Mouse (Mus musculus): ENCODE results near the gene Ube4a.

GRCm38 (mm10) chr9:44920374-44921122, 44.9 kb downstream of the Ube4a start, which contains the start of gene Atp5l:
- peak; percentile 59 for TF ChIP-seq POLR2A (IDR thresholded peaks at IDR 0.05; ENCODE audit: insufficient read length, low read depth)
- no peak for TF ChIP-seq E2F4 (IDR thresholded peaks at IDR 0.05; ENCODE audit: insufficient read depth)
- TF ChIP-seq TCF12 (IDR thresholded peaks at IDR 0.05; ENCODE audit: insufficient read depth, poor library complexity, severe bottlenecking), result no peak
- no peak for TF ChIP-seq POLR2AphosphoS2 (IDR thresholded peaks at IDR 0.05; ENCODE audit: insufficient read length, low read depth)
- TF ChIP-seq MYOG (IDR thresholded peaks at IDR 0.05; ENCODE audit: control insufficient read depth in 1 of 3, insufficient read depth in 1 of 3, insufficient read length in 2 of 3, low read depth in 2 of 3), result no peak
- no peak for TF ChIP-seq MYOD1 (IDR thresholded peaks at IDR 0.05; ENCODE audit: control insufficient read depth in 1 of 3, insufficient read length in 2 of 3, low read depth in 2 of 3)

All from myocyte (in vitro differentiated cells).